Mouse (Mus musculus): ENCODE measurements around the gene Vav1. TPM values are rescaled to one million over a fixed set of nuclear protein-coding genes. Genes with fewer than 3 reads are reported as not detected.

Gene Vav1
- 79.5 and 87.2 TPM in 2 replicates for total RNA-seq (2015)
- 286 and 303 TPM in 2 replicates for total RNA-seq (2017)

GRCm38 (mm10) chr17:57278943-57279590 is at the start of gene Vav1:
Gene Vav1 (plus strand): TSS chr17:57279100.
- peak; percentile 64 for ATAC-seq (replicated peaks; ENCODE audit: poor library complexity)

GRCm38 (mm10) chr17:57229851-57230727 is 48.8 kb upstream of the Vav1 start:
- no peak; the same call in 1 of the 2 replicates for ATAC-seq (replicated peaks; ENCODE audit: poor library complexity)

GRCm38 (mm10) chr17:57230728-57231125 is 48.2 kb upstream of the Vav1 start:
- peak; percentile 27 for ATAC-seq (replicated peaks; ENCODE audit: poor library complexity)

DNA sequence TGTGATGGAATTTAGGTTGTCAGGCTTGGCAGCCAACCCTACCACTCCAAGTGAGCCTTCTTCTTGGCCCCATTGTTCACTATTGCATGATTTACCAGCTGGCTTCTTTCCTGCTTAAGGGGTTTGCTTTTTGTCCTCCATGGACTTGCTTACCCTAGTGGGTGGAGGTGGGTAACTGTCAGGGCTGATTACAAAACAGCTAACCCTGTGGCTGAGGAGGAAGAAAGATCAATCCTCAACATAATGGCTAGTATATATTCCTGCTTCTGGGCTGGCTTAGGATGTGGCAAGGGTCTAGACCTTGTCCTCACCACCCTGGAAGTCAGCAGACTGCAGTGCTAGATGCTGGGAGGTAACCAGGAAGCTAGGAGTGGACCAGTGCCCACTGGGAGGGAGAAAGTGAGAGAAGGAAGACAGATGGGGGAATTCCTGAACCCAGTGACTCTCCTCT is 47.6 kb upstream of the Vav1 start:
- ATAC-seq (replicated peaks; ENCODE audit: poor library complexity) = peak; percentile 51

GRCm38 (mm10) chr17:57232200-57232599 is 46.7 kb upstream of the Vav1 start:
- ATAC-seq (replicated peaks; ENCODE audit: poor library complexity) = no peak

DNA sequence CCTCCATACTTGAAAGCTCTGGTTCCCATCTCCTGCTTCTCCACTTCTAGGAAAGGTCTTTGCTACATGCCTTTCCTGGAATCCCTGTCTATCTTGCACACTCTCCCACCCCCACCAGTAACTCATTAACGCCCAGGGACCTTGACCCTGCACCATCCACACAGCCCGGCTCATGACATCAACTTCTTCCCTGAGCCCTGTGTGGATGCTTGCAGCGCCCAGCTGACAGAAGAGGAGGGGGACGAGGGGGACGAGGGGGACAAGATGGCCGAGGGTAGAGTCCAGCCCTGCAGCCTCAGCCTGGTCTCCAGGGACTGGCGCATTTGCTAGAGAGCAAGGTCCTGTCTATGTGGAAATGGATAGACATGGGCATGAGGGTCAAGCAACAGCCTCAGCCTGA is 45.9 kb upstream of the Vav1 start:
- ATAC-seq (replicated peaks; ENCODE audit: poor library complexity) = no peak

DNA sequence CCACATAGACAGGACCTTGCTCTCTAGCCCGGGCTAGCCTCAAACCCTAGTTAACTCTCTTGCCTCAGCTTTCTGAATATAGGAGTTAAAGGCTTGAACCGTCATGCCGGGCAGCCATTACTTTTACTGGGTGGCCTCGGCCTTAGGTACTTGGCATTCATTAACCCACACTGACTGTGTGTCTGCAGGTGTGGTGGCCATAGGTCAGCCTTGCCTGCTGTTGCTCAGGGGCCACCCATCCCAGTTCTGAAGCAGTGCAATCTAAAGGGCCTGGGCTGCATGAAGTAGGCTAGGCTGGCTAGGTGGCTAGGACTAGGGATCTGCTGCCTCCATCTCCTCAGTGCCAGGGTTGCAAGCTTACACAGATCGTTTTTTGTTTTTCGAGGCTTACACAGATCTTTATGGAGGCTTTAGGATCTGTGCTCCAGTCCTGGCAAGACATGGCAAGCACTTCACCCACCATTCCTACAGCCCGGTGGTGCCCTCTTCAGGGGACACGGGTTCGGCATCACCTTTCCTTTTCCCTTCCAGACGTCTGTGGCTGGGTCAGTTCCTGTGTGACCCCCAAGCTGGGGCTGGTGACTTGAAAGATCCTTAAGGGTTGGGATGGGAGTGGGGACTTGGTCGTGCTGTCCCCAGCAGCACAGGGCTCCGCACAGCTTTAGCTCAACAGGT is 44.5 kb upstream of the Vav1 start:
- no peak for ATAC-seq (replicated peaks; ENCODE audit: poor library complexity)

DNA sequence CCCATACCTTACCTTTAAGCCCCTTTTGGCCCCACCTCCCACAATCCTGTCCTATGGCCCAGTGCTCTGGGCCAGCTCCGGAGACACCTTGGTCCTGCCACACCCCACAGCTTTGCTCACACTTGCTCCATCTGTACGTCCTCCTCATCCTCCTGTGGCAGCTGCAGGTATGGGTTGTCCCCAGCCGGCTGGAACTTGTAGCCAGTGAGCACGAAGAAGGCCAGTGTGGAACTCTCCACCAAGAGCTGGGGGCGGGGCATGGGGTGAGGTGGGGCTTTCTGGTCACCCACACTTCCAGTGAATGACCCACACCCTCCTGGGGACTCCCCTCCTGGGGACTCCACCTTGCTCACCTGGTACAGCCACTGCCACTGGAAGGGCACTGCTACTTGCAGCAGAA is 43.1 kb upstream of the Vav1 start:
- no peak for ATAC-seq (replicated peaks; ENCODE audit: poor library complexity)

GRCm38 (mm10) chr17:57237181-57237580 is 41.7 kb upstream of the Vav1 start:
- ATAC-seq (replicated peaks; ENCODE audit: poor library complexity) = no peak

DNA sequence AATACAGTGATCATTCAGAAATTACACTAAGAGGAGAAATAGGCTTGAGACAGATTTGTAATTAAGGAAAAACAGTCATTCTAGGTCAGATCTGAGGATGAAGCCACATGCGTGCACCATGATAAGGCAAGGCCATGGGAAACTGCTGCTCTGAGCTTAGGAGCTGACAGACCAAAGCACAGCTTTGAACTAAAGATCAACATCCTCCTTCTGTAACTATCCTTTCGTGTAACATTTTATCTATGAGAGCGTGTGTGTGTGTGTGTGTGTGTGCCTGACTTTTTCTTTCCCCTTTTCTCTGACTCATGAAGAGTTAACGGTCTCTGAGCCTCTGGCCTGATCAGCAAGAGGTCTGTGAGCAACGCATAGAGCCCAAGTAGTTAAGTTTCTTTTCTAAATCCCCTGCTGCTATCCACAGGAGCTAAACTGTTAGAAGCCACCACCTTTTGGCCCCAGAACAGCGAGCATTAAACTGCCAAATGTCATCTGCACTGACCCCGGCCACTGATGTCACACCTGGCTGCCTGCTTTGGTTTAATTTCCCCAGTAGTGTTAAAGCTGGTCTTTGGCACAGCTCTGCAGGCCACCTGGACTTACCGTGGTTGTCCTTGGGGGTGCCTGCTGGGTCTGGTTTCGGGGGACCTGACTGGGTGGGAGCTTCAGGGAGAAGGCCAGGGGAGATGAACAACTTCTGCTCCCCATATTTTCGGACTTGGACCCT is 35.1 kb upstream of the Vav1 start:
- ATAC-seq (replicated peaks; ENCODE audit: poor library complexity) = no peak

DNA sequence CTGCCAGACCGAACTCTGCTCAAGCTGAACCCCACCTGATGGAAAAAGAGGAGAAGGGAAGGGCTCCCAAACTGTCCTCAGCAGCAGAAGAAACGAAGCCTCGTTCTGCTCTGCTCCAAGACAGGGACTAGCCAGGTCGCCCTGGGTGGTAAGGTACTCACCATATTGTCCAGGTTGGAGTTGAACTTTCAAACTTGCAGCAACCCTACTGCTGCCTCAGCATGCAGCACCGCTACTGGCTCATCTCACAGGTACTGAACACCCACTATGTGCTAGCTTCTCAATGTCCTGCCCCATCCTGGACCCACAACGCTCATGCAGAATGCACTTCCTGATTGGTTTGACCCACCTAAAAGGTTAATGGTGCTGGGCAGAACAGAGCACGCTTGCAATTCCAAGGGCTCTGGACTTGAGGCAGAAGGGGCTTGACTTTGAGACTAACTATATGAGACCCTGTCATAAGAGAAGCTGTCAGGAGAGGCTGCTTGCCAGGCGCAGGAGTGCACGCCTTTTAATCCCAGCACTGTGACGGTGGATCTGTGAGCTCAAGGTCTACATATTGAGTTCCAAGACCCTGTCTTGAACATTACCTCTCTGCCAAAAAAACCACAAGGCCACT is 33.5 kb upstream of the Vav1 start:
- no peak for ATAC-seq (replicated peaks; ENCODE audit: poor library complexity)

- no peak for ATAC-seq (replicated peaks; ENCODE audit: poor library complexity)
These were observed 32.1 kb upstream of the Vav1 start for GRCm38 (mm10) chr17:57246663-57247392.

- peak; percentile 61 for ATAC-seq (replicated peaks; ENCODE audit: poor library complexity)
These were observed 31.3 kb upstream of the Vav1 start for GRCm38 (mm10) chr17:57247393-57248200.

GRCm38 (mm10) chr17:57248201-57248699 is 30.6 kb upstream of the Vav1 start, which contains the start of gene Gpr108:
Gene Gpr108 (minus strand): TSS chr17:57248446.
- ATAC-seq (replicated peaks; ENCODE audit: poor library complexity) = peak; percentile 54

DNA sequence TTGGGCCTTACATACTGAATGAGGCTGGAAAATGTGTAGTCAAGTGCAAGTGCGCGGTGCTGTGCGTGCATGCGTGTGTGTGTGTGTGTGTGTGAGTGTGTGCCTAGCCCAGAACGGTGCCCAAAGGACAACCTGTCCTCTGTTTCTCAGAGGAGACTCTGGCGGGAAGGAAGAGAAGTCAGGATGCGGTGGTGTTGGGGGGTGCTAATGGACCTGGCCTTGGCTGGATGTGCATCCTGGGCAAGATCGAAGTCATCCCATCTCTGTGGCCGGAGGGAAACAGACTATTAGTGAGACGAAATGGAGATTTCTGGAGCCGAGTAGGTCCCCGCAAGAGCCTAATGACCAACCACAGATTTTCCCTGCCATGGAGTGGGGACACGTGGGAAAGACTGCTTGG is 30.1 kb upstream of the Vav1 start:
- no peak for ATAC-seq (replicated peaks; ENCODE audit: poor library complexity)

DNA sequence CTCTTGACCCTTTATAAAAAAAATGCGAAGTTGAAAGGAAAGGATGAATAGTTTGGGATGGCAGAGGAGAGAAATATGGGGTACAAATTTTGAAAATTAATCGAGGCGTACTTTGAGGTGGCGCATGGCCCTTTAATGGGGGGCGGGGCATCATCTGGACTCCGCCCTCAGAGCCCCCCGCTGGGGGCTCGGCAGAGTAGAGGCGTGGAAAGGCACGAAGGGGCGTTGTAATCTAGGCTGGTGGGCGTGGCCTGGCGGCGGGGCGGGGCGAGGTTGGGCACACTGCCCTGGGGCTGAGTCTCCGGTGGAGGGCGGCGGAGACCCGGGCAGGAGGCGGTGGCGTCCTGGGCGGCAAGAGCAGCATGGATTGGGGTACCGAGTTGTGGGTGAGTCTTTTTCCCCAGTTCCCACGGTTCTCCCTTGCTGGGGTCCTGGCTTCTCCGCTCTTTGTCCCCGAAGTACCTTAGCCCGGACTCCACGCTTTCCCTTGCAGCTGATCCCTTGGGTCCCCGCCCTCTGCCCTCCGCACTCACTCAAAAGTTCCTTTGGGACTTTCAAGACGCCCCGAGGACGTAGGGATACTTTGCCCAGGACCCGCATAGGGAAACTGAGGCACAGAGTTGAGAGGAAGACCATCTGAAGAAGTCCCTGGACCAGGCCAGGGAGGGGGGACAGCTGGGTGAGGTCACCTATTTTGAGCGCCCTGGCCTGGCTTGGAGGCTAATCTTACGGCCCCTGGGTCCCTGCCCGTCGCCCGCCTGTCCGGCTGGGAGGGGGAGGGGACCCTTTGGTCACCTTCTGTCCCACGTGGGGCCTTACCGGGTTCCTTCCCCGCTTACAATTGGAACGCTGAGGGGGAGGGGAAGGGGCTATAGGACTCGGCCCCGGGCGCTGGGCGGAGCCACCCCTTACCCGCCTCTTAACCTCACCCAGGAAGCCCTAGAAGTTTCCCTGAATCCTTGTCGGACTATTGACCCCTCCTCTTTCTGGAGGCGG is 29.4 kb upstream of the Vav1 start, which contains the start of gene Trip10:
Gene Trip10 (plus strand): TSS at position 270 of the 996 bp plus-strand sequence.
- peak; percentile 52 for ATAC-seq (replicated peaks; ENCODE audit: poor library complexity)

DNA sequence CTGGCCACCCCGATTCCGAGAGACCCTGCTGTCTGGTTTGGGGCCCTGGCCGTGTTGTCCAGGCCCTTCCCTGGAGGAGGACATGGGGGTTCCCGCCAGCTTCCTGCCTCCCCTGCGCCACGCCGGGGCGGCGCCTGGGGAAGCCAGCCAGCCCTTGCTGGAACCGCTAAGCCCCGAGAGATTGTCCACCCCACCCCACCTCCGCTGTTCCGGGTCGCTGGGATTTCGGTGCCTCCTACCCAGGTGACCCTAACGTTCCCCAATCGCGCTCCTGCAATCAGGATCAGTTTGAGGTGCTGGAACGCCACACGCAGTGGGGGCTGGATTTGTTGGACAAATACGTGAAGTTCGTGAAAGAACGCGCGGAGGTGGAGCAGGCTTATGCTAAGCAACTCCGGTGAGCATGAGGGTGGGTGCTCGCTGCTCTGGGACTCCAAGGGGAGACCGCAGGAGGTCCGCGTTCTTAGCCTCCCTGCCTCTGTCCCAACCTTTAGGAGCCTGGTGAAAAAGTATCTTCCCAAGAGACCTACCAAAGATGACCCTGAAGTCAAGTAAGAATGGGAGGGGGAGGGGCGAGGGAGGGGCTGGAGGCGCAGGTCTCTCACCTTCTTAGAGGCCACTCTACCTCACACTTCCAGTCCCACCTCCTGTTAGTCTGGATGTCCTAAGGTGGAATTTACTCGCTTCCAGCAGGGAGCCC is 28.3 kb upstream of the Vav1 start:
- no peak for ATAC-seq (replicated peaks; ENCODE audit: poor library complexity)

Measured in megakaryocyte progenitor cell, adult 5-6 weeks (primary cell).